Comparison of ENCODE assay signal across 25 mouse cellular contexts in genomic region chr2:7147303-7147702, GRCm38 (mm10).
DNase-seq lines count a peak whose midpoint lies in the region; ATAC-seq and TF ChIP-seq lines count a peak whose summit lies in the region.
"Had no signal": no experiment of that assay in that cellular context is flagged by ENCODE, and none has a peak within 500 bp of the region (broad histone marks: within the 10 kb centered on the region; RNA-seq: fewer than 3 reads in every experiment).

No protein-coding gene starts in this region.

- TF ChIP-seq CTCF in left cerebral cortex, adult 2 months (IDR thresholded peaks at IDR 0.05): no peak
- TF ChIP-seq CTCF in brain, embryonic 14.5 days (IDR thresholded peaks at IDR 0.05; ENCODE audit: borderline replicate concordance, extremely low read depth, insufficient read depth, insufficient read length): no peak

- no peaks in the 10 kb centered on the region for H3K9me3 ChIP-seq in forebrain, embryonic 14.5 days (replicated peaks; ENCODE audit: control insufficient read depth, low read length)
- no peaks in the 10 kb centered on the region for H3K9me3 ChIP-seq in forebrain, embryonic 10.5 days
- H3K9me3 ChIP-seq in forebrain, embryonic 16.5 days (ENCODE audit: control insufficient read depth, low read length): no peaks in the 10 kb centered on the region
- H3K9me3 ChIP-seq: embryonic facial prominence, embryonic 12.5 days; embryonic facial prominence, embryonic 15.5 days; G1E; hindbrain, embryonic 12.5 days; hindbrain, embryonic 15.5 days; intestine, embryonic 15.5 days had no signal

- intact Hi-C loops in left cerebral cortex, adult 2 months (cut with DNase I): no loop called here
- intact Hi-C loops in left cerebral cortex, postnatal 10 days (cut with DNase I): no loop called here

- DNase-seq in forebrain, embryonic 14.5 days (ENCODE audit: low spot score): peak; percentile 45
- DNase-seq in forebrain, embryonic 10.5 days (ENCODE audit: extremely low spot score, low spot score): no peak
- DNase-seq in left cerebral cortex, adult 2 months (ENCODE audit: extremely low spot score in 1 of 2, low spot score in 2 of 2): no peak
- no peak for DNase-seq in left cerebral cortex, postnatal 10 days (ENCODE audit: extremely low spot score in 1 of 2, low spot score in 2 of 2)
- peak; percentile 51 for DNase-seq in brain, embryonic 14.5 days (ENCODE audit: low read depth)
- DNase-seq: adrenal gland, postnatal 10 days; adrenal gland, postnatal 36 days; B cell, adult 2 months; cerebellum, adult 11 months; cerebellum, adult 8-10 months; cerebellum, postnatal 10 days; cerebellum, postnatal 36 days; gastrocnemius, postnatal 14 days; kidney, adult 11 months had no signal

- peak overlapping the region; percentile 44; the same call in 1 of the 2 replicates for H3K27ac ChIP-seq in forebrain, embryonic 14.5 days (ENCODE audit: low read depth, low read length)
- no peak overlapping the region for H3K27ac ChIP-seq in forebrain, embryonic 10.5 days
- peak overlapping the region; percentile 86 for H3K27ac ChIP-seq in left cerebral cortex, adult 2 months
- peak overlapping the region; percentile 73 for H3K27ac ChIP-seq in forebrain, embryonic 16.5 days (ENCODE audit: low read length)
- H3K27ac ChIP-seq: embryonic facial prominence, embryonic 12.5 days; embryonic facial prominence, embryonic 15.5 days; hindbrain, embryonic 12.5 days; hindbrain, embryonic 15.5 days; intestine, embryonic 15.5 days had no signal

- WGBS in forebrain, embryonic 14.5 days: 67% methylated on average over 3 of the region's 3 CpGs
- 92% methylated on average over 3 of the region's 3 CpGs for WGBS in forebrain, embryonic 10.5 days
- WGBS in forebrain, embryonic 16.5 days: 51% methylated on average over 3 of the region's 3 CpGs

- no peak for TF ChIP-seq POLR2A in brain, embryonic 14.5 days (IDR thresholded peaks at IDR 0.05; ENCODE audit: borderline replicate concordance, extremely low read depth, insufficient read depth, insufficient read length, poor library complexity, severe bottlenecking)

- H3K4me1 ChIP-seq in forebrain, embryonic 14.5 days (ENCODE audit: control insufficient read depth, insufficient read depth, low read length): no peaks in the 10 kb centered on the region
- no peaks in the 10 kb centered on the region for H3K4me1 ChIP-seq in forebrain, embryonic 10.5 days
- peaks cover 12% of the 10 kb centered on the region for H3K4me1 ChIP-seq in forebrain, embryonic 16.5 days (replicated peaks; ENCODE audit: control insufficient read depth, insufficient read depth, low read length)
- H3K4me1 ChIP-seq: embryonic facial prominence, embryonic 12.5 days; embryonic facial prominence, embryonic 15.5 days; hindbrain, embryonic 12.5 days; hindbrain, embryonic 15.5 days; intestine, embryonic 15.5 days had no signal

- no peaks in the 10 kb centered on the region for H3K27me3 ChIP-seq in forebrain, embryonic 14.5 days (replicated peaks; ENCODE audit: control insufficient read depth, insufficient read depth, low read length)
- no peaks in the 10 kb centered on the region for H3K27me3 ChIP-seq in forebrain, embryonic 10.5 days (ENCODE audit: poor library complexity, severe bottlenecking)
- H3K27me3 ChIP-seq in forebrain, embryonic 16.5 days (replicated peaks; ENCODE audit: control insufficient read depth, insufficient read depth, low read length): no peaks in the 10 kb centered on the region
- H3K27me3 ChIP-seq: CH12.LX; embryonic facial prominence, embryonic 12.5 days; embryonic facial prominence, embryonic 15.5 days; hindbrain, embryonic 12.5 days; hindbrain, embryonic 15.5 days; intestine, embryonic 15.5 days; Patski had no signal

- H3K36me3 ChIP-seq in forebrain, embryonic 14.5 days (ENCODE audit: control insufficient read depth, insufficient read depth, low read length): no peaks in the 10 kb centered on the region
- no peaks in the 10 kb centered on the region for H3K36me3 ChIP-seq in forebrain, embryonic 10.5 days (replicated peaks)
- no peaks in the 10 kb centered on the region for H3K36me3 ChIP-seq in forebrain, embryonic 16.5 days (ENCODE audit: control insufficient read depth, insufficient read depth)
- H3K36me3 ChIP-seq: embryonic facial prominence, embryonic 12.5 days; embryonic facial prominence, embryonic 15.5 days; G1E; hindbrain, embryonic 12.5 days; hindbrain, embryonic 15.5 days; intestine, embryonic 15.5 days had no signal

- no peak overlapping the region for H3K9ac ChIP-seq in forebrain, embryonic 14.5 days (ENCODE audit: low read length)
- H3K9ac ChIP-seq in forebrain, embryonic 16.5 days (replicated peaks; ENCODE audit: low read depth, low read length): no peak overlapping the region
- H3K9ac ChIP-seq: embryonic facial prominence, embryonic 12.5 days; embryonic facial prominence, embryonic 15.5 days; hindbrain, embryonic 12.5 days; hindbrain, embryonic 15.5 days; intestine, embryonic 15.5 days had no signal

- ATAC-seq in forebrain, embryonic 14.5 days: peak; percentile 32; the same call in 1 of the 2 replicates
- ATAC-seq in forebrain, embryonic 16.5 days: peak; percentile 40
- ATAC-seq in inflammation-experienced regulatory T-cells, adult 6 months: no peak
- ATAC-seq: intestine, embryonic 15.5 days; Patski had no signal

- no peak overlapping the region for H3K4me2 ChIP-seq in forebrain, embryonic 14.5 days (ENCODE audit: low read length)
- H3K4me2 ChIP-seq in forebrain, embryonic 16.5 days (ENCODE audit: low read length): no peak overlapping the region
- H3K4me2 ChIP-seq: embryonic facial prominence, embryonic 12.5 days; embryonic facial prominence, embryonic 15.5 days; heart, embryonic 11.5 days; hindbrain, embryonic 12.5 days; hindbrain, embryonic 15.5 days; intestine, embryonic 15.5 days had no signal

- H3K4me3 ChIP-seq in forebrain, embryonic 14.5 days (ENCODE audit: low read depth, low read length): no peak overlapping the region
- H3K4me3 ChIP-seq in forebrain, embryonic 10.5 days: no peak overlapping the region
- H3K4me3 ChIP-seq in left cerebral cortex, adult 2 months: no peak overlapping the region
- H3K4me3 ChIP-seq in forebrain, embryonic 16.5 days (replicated peaks; ENCODE audit: low read length): no peak overlapping the region
- H3K4me3 ChIP-seq: embryonic facial prominence, embryonic 12.5 days; embryonic facial prominence, embryonic 15.5 days; hindbrain, embryonic 12.5 days; hindbrain, embryonic 15.5 days; intestine, embryonic 15.5 days had no signal

Comparison
In these comparisons a context has a peak if more than half of its experiments do, and no peak if none do; other contexts are left out.
1. DNase-seq: peak in forebrain, embryonic 14.5 days (single experiment) and brain, embryonic 14.5 days (single experiment); none in forebrain, embryonic 10.5 days (single experiment), left cerebral cortex, adult 2 months (0 of 2) and left cerebral cortex, postnatal 10 days (0 of 2).